Mouse (Mus musculus): ENCODE measurements around the gene Tsnaxip1. TPM values are rescaled to one million over a fixed set of nuclear protein-coding genes. Genes with fewer than 3 reads are reported as not detected.

Tsnaxip1 gene
- polyA plus RNA-seq (2015; fragmentation: Nextera tagmentation; extraction: Ambion mirVana): 2.9 and 3.7 TPM in 2 replicates

- no peaks in the 10 kb centered on the region for H3K27me3 ChIP-seq (replicated peaks; ENCODE audit: insufficient read depth, low read length)
- peak within 1 kb of the TSS; percentile 82 for H3K27ac ChIP-seq (ENCODE audit: low read length)
- H3K4me2 ChIP-seq (replicated peaks; ENCODE audit: low read depth, low read length): peak within 1 kb of the TSS; percentile 80
- under 1% methylated on average over 52 of the region's 52 CpGs for WGBS
- no peaks in the 10 kb centered on the region for H3K9me3 ChIP-seq (ENCODE audit: low read length)
- H3K4me3 ChIP-seq (ENCODE audit: low read depth, low read length): peak within 1 kb of the TSS; percentile 96
- peak within 1 kb of the TSS; percentile 94 for H3K9ac ChIP-seq (replicated peaks; ENCODE audit: low read depth)
- TF ChIP-seq CTCF (IDR thresholded peaks at IDR 0.05): no peak
- TF ChIP-seq EP300 (IDR thresholded peaks at IDR 0.05): no peak
- ATAC-seq (peak; percentile 97), DNase-seq (ENCODE audit: low spot score) (peak; percentile 100)
- peaks cover 8% of the 10 kb centered on the region for H3K36me3 ChIP-seq (ENCODE audit: insufficient read depth, low read length)
- H3K4me1 ChIP-seq (ENCODE audit: insufficient read depth, low read depth, low read length): peaks cover 13% of the 10 kb centered on the region
Measured at GRCm38 (mm10) chr8:105826861-105827848, at the start of gene Tsnaxip1, which contains the start of gene Ranbp10. Tsnaxip1 (plus strand) TSS chr8:105827731. Ranbp10 (minus strand) TSS chr8:105827350.

DNA sequence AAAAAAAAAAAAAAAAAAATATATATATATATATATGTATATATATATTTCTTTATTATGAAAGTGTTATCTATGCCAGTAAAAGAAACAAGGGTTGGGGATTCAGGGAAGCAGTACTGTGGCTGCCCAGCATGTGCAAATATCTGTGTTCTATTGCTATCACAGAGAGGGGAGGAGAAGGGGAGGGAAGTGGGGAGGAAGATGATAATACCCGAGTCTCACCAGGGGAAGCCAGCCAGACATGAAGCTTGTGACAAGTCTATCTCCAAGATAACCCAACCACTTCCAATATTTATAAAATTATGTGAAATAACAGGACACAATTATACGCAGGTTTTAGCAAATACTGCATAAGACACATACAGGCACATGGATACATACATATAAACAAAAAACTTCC is 49.7 kb upstream of the Tsnaxip1 start:
- H3K4me3 ChIP-seq (ENCODE audit: low read depth, low read length): no peak overlapping the region
- no peak for TF ChIP-seq CTCF (IDR thresholded peaks at IDR 0.05)
- no peak for TF ChIP-seq EP300 (IDR thresholded peaks at IDR 0.05)
- H3K4me1 ChIP-seq (ENCODE audit: insufficient read depth, low read depth, low read length): no peaks in the 10 kb centered on the region
- no peak overlapping the region for H3K4me2 ChIP-seq (replicated peaks; ENCODE audit: low read depth, low read length)
- no peak overlapping the region for H3K27ac ChIP-seq (ENCODE audit: low read length)
- no peak for DNase-seq (ENCODE audit: low spot score)
- WGBS: 75% methylated on average over 2 of the region's 2 CpGs
- no peaks in the 10 kb centered on the region for H3K9me3 ChIP-seq (ENCODE audit: low read length)
- H3K36me3 ChIP-seq (ENCODE audit: insufficient read depth, low read length): peaks cover 44% of the 10 kb centered on the region
- H3K27me3 ChIP-seq (replicated peaks; ENCODE audit: insufficient read depth, low read length): no peaks in the 10 kb centered on the region
- no peak overlapping the region for H3K9ac ChIP-seq (replicated peaks; ENCODE audit: low read depth)
- no peak for ATAC-seq

DNA sequence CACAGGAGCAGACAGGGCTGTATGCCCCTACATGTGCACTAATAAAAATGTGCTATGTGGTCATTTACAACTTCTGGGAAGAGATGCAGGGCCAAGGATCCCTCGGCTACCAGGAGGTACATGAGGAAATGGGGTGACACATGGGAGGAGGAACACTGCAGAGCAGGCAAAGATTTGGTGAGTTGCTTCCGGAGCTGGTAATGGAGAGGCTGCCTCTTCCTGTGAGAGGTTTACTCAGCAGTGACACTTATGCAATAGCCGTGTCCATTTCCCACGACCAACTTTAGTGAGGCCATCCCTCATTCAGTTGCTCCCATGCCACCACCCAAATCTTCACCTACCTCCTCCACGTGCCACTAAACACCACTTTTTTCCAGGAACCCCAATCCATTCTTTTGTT is 47.2 kb upstream of the Tsnaxip1 start:
- H3K4me3 ChIP-seq (ENCODE audit: low read depth, low read length): no peak overlapping the region
- no peak for TF ChIP-seq CTCF (IDR thresholded peaks at IDR 0.05)
- no peak for TF ChIP-seq EP300 (IDR thresholded peaks at IDR 0.05)
- H3K4me2 ChIP-seq (replicated peaks; ENCODE audit: low read depth, low read length): no peak overlapping the region
- 73% methylated on average over 5 of the region's 5 CpGs for WGBS
- H3K9ac ChIP-seq (replicated peaks; ENCODE audit: low read depth): no peak overlapping the region
- ATAC-seq: no peak
- no peak overlapping the region for H3K27ac ChIP-seq (ENCODE audit: low read length)
- no peaks in the 10 kb centered on the region for H3K9me3 ChIP-seq (ENCODE audit: low read length)
- no peaks in the 10 kb centered on the region for H3K4me1 ChIP-seq (ENCODE audit: insufficient read depth, low read depth, low read length)
- no peaks in the 10 kb centered on the region for H3K27me3 ChIP-seq (replicated peaks; ENCODE audit: insufficient read depth, low read length)
- no peak for DNase-seq (ENCODE audit: low spot score)
- H3K36me3 ChIP-seq (ENCODE audit: insufficient read depth, low read length): peaks cover 29% of the 10 kb centered on the region

GRCm38 (mm10) chr8:105788241-105788640 is 39.3 kb upstream of the Tsnaxip1 start:
- no peak for TF ChIP-seq EP300 (IDR thresholded peaks at IDR 0.05)
- peak; percentile 83 for TF ChIP-seq CTCF (IDR thresholded peaks at IDR 0.05)
- 92% methylated on average over 2 of the region's 2 CpGs for WGBS
- H3K9me3 ChIP-seq (ENCODE audit: low read length): no peaks in the 10 kb centered on the region
- H3K27ac ChIP-seq (ENCODE audit: low read length): no peak overlapping the region
- no peaks in the 10 kb centered on the region for H3K4me1 ChIP-seq (ENCODE audit: insufficient read depth, low read depth, low read length)
- H3K36me3 ChIP-seq (ENCODE audit: insufficient read depth, low read length): 0 out of 2 replicates have a peak, but pooled peaks cover 4% of the 10 kb centered on the region
- no peak overlapping the region for H3K4me2 ChIP-seq (replicated peaks; ENCODE audit: low read depth, low read length)
- DNase-seq (ENCODE audit: low spot score): peak; percentile 52
- no peak overlapping the region for H3K4me3 ChIP-seq (ENCODE audit: low read depth, low read length)
- no peaks in the 10 kb centered on the region for H3K27me3 ChIP-seq (replicated peaks; ENCODE audit: insufficient read depth, low read length)
- no peak overlapping the region for H3K9ac ChIP-seq (replicated peaks; ENCODE audit: low read depth)
- no peak for ATAC-seq

DNA sequence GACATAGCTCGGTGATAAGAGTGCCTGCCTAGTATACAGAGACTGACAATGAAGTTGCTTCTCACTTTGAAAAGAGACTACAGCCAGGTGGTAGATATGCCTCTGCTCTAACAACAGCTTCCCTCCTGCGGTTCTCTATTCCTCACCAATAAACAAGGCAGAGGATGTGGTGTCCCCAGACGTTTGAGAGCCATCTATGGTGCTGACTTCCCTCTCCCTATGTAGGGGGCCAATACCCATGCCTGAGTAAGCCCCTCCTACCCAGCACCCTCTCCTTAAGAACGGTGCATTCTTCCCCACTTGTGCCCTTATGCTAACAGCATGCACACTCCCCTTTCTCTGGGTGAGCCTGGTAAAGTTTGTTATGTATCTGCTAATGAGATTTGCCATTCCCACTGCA is 38.6 kb upstream of the Tsnaxip1 start:
- ATAC-seq: no peak
- Histone ChIP-seq H3K27me3 (replicated peaks; ENCODE audit: insufficient read depth, low read length) (no peaks in the 10 kb centered on the region), H3K27ac (ENCODE audit: low read length) (no peak overlapping the region), H3K36me3 (ENCODE audit: insufficient read depth, low read length) (0 out of 2 replicates have a peak, but pooled peaks cover under 1% of the 10 kb centered on the region), H3K9me3 (ENCODE audit: low read length) (no peaks in the 10 kb centered on the region), H3K4me3 (ENCODE audit: low read depth, low read length) (no peak overlapping the region), H3K4me1 (ENCODE audit: insufficient read depth, low read depth, low read length) (no peaks in the 10 kb centered on the region), H3K9ac (replicated peaks; ENCODE audit: low read depth) (no peak overlapping the region), H3K4me2 (replicated peaks; ENCODE audit: low read depth, low read length) (no peak overlapping the region)
- 43% methylated on average over 4 of the region's 4 CpGs for WGBS
- TF ChIP-seq EP300 (IDR thresholded peaks at IDR 0.05): no peak
- no peak for TF ChIP-seq CTCF (IDR thresholded peaks at IDR 0.05)
- no peak for DNase-seq (ENCODE audit: low spot score)

- Histone ChIP-seq H3K4me1 (ENCODE audit: insufficient read depth, low read depth, low read length) (no peaks in the 10 kb centered on the region), H3K36me3 (ENCODE audit: insufficient read depth, low read length) (no peaks in the 10 kb centered on the region), H3K9ac (replicated peaks; ENCODE audit: low read depth) (no peak overlapping the region), H3K4me3 (ENCODE audit: low read depth, low read length) (no peak overlapping the region), H3K27ac (ENCODE audit: low read length) (no peak overlapping the region), H3K27me3 (replicated peaks; ENCODE audit: insufficient read depth, low read length) (no peaks in the 10 kb centered on the region), H3K9me3 (ENCODE audit: low read length) (no peaks in the 10 kb centered on the region), H3K4me2 (replicated peaks; ENCODE audit: low read depth, low read length) (no peak overlapping the region)
- TF ChIP-seq CTCF (IDR thresholded peaks at IDR 0.05) (no peak), EP300 (IDR thresholded peaks at IDR 0.05) (no peak)
- no peak for ATAC-seq
- no peak for DNase-seq (ENCODE audit: low spot score)
Measured at GRCm38 (mm10) chr8:105789626-105790025, 37.9 kb upstream of the Tsnaxip1 start.
